Mouse (Mus musculus): ENCODE results near the gene Exoc7. TPM values are rescaled to one million over a fixed set of nuclear protein-coding genes. Genes with fewer than 3 reads are reported as not detected.

Gene Exoc7
- polyA plus RNA-seq, 1 experiment from 2014 or later = 79.4 TPM

- 43% methylated on average over 12 of the region's 12 CpGs for WGBS
- no peak for ATAC-seq (ENCODE audit: insufficient number of reproducible peaks, insufficient read depth, low FRiP score, low TSS enrichment, low read depth)
- H3K4me1 ChIP-seq = peaks cover 34% of the 10 kb centered on the region
- H3K27me3 ChIP-seq = no peaks in the 10 kb centered on the region
- H3K9ac ChIP-seq = peak overlapping the region; percentile 98
- peak overlapping the region; percentile 65 for H3K4me2 ChIP-seq
- H3K36me3 ChIP-seq = peaks cover 40% of the 10 kb centered on the region
- H3K27ac ChIP-seq = no peak overlapping the region
- H3K9me3 ChIP-seq = no peaks in the 10 kb centered on the region
- peak overlapping the region; percentile 99 for H3K4me3 ChIP-seq
Observed at GRCm38 (mm10) chr11:116272589-116273468, 34.2 kb downstream of the Exoc7 start.

GRCm38 (mm10) chr11:116269560-116269959 lies 37.5 kb downstream of the Exoc7 start:
- Histone ChIP-seq H3K27me3 (no peaks in the 10 kb centered on the region), H3K4me1 (peaks cover 32% of the 10 kb centered on the region), H3K27ac (no peak overlapping the region), H3K9ac (no peak overlapping the region), H3K36me3 (peaks cover 71% of the 10 kb centered on the region), H3K4me3 (no peak overlapping the region), H3K4me2 (no peak overlapping the region), H3K9me3 (no peaks in the 10 kb centered on the region)
- ATAC-seq (ENCODE audit: insufficient number of reproducible peaks, insufficient read depth, low FRiP score, low TSS enrichment, low read depth) = no peak
- 92% methylated on average over 8 of the region's 8 CpGs for WGBS

- WGBS = 91% methylated on average over 6 of the region's 6 CpGs
- Histone ChIP-seq H3K27me3 (no peaks in the 10 kb centered on the region), H3K9me3 (no peaks in the 10 kb centered on the region), H3K9ac (no peak overlapping the region), H3K4me3 (no peak overlapping the region), H3K36me3 (peaks cover 83% of the 10 kb centered on the region), H3K4me1 (peaks cover 28% of the 10 kb centered on the region), H3K4me2 (no peak overlapping the region), H3K27ac (no peak overlapping the region)
- no peak for ATAC-seq (ENCODE audit: insufficient number of reproducible peaks, insufficient read depth, low FRiP score, low TSS enrichment, low read depth)
Observed at GRCm38 (mm10) chr11:116268313-116268712, 38.7 kb downstream of the Exoc7 start.

GRCm38 (mm10) chr11:116267637-116268036 lies 39.4 kb downstream of the Exoc7 start:
- Histone ChIP-seq H3K36me3 (peaks cover 90% of the 10 kb centered on the region), H3K9ac (no peak overlapping the region), H3K27ac (no peak overlapping the region), H3K9me3 (no peaks in the 10 kb centered on the region), H3K27me3 (no peaks in the 10 kb centered on the region), H3K4me1 (peaks cover 23% of the 10 kb centered on the region), H3K4me3 (no peak overlapping the region), H3K4me2 (no peak overlapping the region)
- WGBS = 81% methylated on average over 8 of the region's 8 CpGs
- ATAC-seq (ENCODE audit: insufficient number of reproducible peaks, insufficient read depth, low FRiP score, low TSS enrichment, low read depth) = no peak

- Histone ChIP-seq H3K27me3 (no peaks in the 10 kb centered on the region), H3K4me3 (no peak overlapping the region), H3K27ac (no peak overlapping the region), H3K36me3 (peaks cover 98% of the 10 kb centered on the region), H3K4me1 (0 out of 2 replicates have a peak, but pooled peaks cover 9% of the 10 kb centered on the region), H3K9me3 (no peaks in the 10 kb centered on the region), H3K9ac (no peak overlapping the region), H3K4me2 (no peak overlapping the region)
- ATAC-seq (ENCODE audit: insufficient number of reproducible peaks, insufficient read depth, low FRiP score, low TSS enrichment, low read depth) = no peak
- WGBS = 81% methylated on average over 4 of the region's 4 CpGs
Observed at GRCm38 (mm10) chr11:116265850-116266249, 41.2 kb downstream of the Exoc7 start.

- 89% methylated on average over 11 of the region's 11 CpGs for WGBS
- H3K9me3 ChIP-seq = no peaks in the 10 kb centered on the region
Observed at GRCm38 (mm10) chr11:116265352-116265751, 41.7 kb downstream of the Exoc7 start.

GRCm38 (mm10) chr11:116260259-116260658 lies 46.8 kb downstream of the Exoc7 start:
- Histone ChIP-seq H3K9me3 (no peaks in the 10 kb centered on the region), H3K36me3 (peaks cover 98% of the 10 kb centered on the region), H3K27me3 (no peaks in the 10 kb centered on the region), H3K4me1 (0 out of 2 replicates have a peak, but pooled peaks cover 4% of the 10 kb centered on the region), H3K27ac (no peak overlapping the region), H3K9ac (no peak overlapping the region), H3K4me3 (no peak overlapping the region), H3K4me2 (no peak overlapping the region)
- no peak for ATAC-seq (ENCODE audit: insufficient number of reproducible peaks, insufficient read depth, low FRiP score, low TSS enrichment, low read depth)
- 78% methylated on average over 7 of the region's 7 CpGs for WGBS

More at GRCm38 (mm10) chr11:116265352-116265751, 41.7 kb downstream of the Exoc7 start:
- Histone ChIP-seq H3K4me1 (0 out of 2 replicates have a peak, but pooled peaks cover 7% of the 10 kb centered on the region), H3K27ac (no peak overlapping the region), H3K36me3 (peaks cover 98% of the 10 kb centered on the region), H3K4me3 (no peak overlapping the region), H3K27me3 (no peaks in the 10 kb centered on the region), H3K9ac (no peak overlapping the region), H3K4me2 (no peak overlapping the region)
- no peak for ATAC-seq (ENCODE audit: insufficient number of reproducible peaks, insufficient read depth, low FRiP score, low TSS enrichment, low read depth)

- H3K27ac ChIP-seq = no peak overlapping the region
- no peak overlapping the region for H3K9ac ChIP-seq
- H3K9me3 ChIP-seq = no peaks in the 10 kb centered on the region
- no peak overlapping the region for H3K4me3 ChIP-seq
- no peaks in the 10 kb centered on the region for H3K27me3 ChIP-seq
- no peak for ATAC-seq (ENCODE audit: insufficient number of reproducible peaks, insufficient read depth, low FRiP score, low TSS enrichment, low read depth)
- 0 out of 2 replicates have a peak, but pooled peaks cover 4% of the 10 kb centered on the region for H3K4me1 ChIP-seq
- peaks cover 100% of the 10 kb centered on the region for H3K36me3 ChIP-seq
- 93% methylated on average over 8 of the region's 8 CpGs for whole genome bisulfite sequencing
- no peak overlapping the region for H3K4me2 ChIP-seq
Observed at GRCm38 (mm10) chr11:116259461-116259860, 47.6 kb downstream of the Exoc7 start.

GRCm38 (mm10) chr11:116255982-116256675 lies 50.9 kb downstream of the Exoc7 start:
- 77% methylated on average over 9 of the region's 9 CpGs for WGBS
- Histone ChIP-seq H3K4me1 (0 out of 2 replicates have a peak, but pooled peaks cover 4% of the 10 kb centered on the region), H3K27me3 (no peaks in the 10 kb centered on the region), H3K36me3 (peaks cover 100% of the 10 kb centered on the region), H3K27ac (no peak overlapping the region), H3K4me2 (no peak overlapping the region), H3K9ac (0 out of 2 replicates have a peak overlapping the region, but pooled peaks have one; percentile 16), H3K9me3 (no peaks in the 10 kb centered on the region), H3K4me3 (no peak overlapping the region)
- ATAC-seq (ENCODE audit: insufficient number of reproducible peaks, insufficient read depth, low FRiP score, low TSS enrichment, low read depth) = no peak

GRCm38 (mm10) chr11:116255090-116255981 lies 51.7 kb downstream of the Exoc7 start:
- WGBS = 85% methylated on average over 22 of the region's 22 CpGs
- H3K4me1 ChIP-seq = 0 out of 2 replicates have a peak, but pooled peaks cover 4% of the 10 kb centered on the region
- H3K9me3 ChIP-seq = no peaks in the 10 kb centered on the region
- no peak overlapping the region for H3K27ac ChIP-seq
- no peak overlapping the region for H3K4me3 ChIP-seq
- no peak overlapping the region for H3K9ac ChIP-seq
- no peak for ATAC-seq (ENCODE audit: insufficient number of reproducible peaks, insufficient read depth, low FRiP score, low TSS enrichment, low read depth)
- no peaks in the 10 kb centered on the region for H3K27me3 ChIP-seq
- no peak overlapping the region for H3K4me2 ChIP-seq
- peaks cover 100% of the 10 kb centered on the region for H3K36me3 ChIP-seq

GRCm38 (mm10) chr11:116254627-116255026 lies 52.4 kb downstream of the Exoc7 start:
- H3K4me2 ChIP-seq = no peak overlapping the region
- H3K4me1 ChIP-seq = 0 out of 2 replicates have a peak, but pooled peaks cover 4% of the 10 kb centered on the region
- no peaks in the 10 kb centered on the region for H3K27me3 ChIP-seq
- H3K4me3 ChIP-seq = no peak overlapping the region
- no peak overlapping the region for H3K9ac ChIP-seq
- 91% methylated on average over 9 of the region's 9 CpGs for WGBS
- H3K9me3 ChIP-seq = no peaks in the 10 kb centered on the region
- H3K36me3 ChIP-seq = peaks cover 100% of the 10 kb centered on the region
- no peak overlapping the region for H3K27ac ChIP-seq
- no peak for ATAC-seq (ENCODE audit: insufficient number of reproducible peaks, insufficient read depth, low FRiP score, low TSS enrichment, low read depth)
